Mouse (Mus musculus) cerebellum, adult 11-12 months (tissue): ENCODE data around the gene Pram1.
"Not testable (repeated sequence)": the region's sequence is repeated elsewhere in the genome, so short reads cannot be mapped to it uniquely, and the experiment has no call there.

Source experiments
- DNase-seq: peaks from one replicate; pipeline ENCODE4 v3.0.0; 2022

Pram1 gene

GRCm38 (mm10) chr17:33637516-33638276 is at the start of gene Pram1:
Gene Pram1 (plus strand): TSS chr17:33638056.
- no peak for DNase-seq

GRCm38 (mm10) chr17:33597271-33597670 is 40.6 kb upstream of the Pram1 start:
- no peak for DNase-seq

- DNase-seq, result no peak
Observed at GRCm38 (mm10) chr17:33598506-33598905, 39.4 kb upstream of the Pram1 start.

- DNase-seq, result no peak
Observed at GRCm38 (mm10) chr17:33599836-33600475, 37.9 kb upstream of the Pram1 start.

- no peak for DNase-seq
Observed at GRCm38 (mm10) chr17:33600831-33601230, 37.0 kb upstream of the Pram1 start.

GRCm38 (mm10) chr17:33601947-33602346 is 35.9 kb upstream of the Pram1 start:
- no peak for DNase-seq

GRCm38 (mm10) chr17:33607273-33607672 is 30.6 kb upstream of the Pram1 start:
- no peak for DNase-seq

GRCm38 (mm10) chr17:33610548-33610947 is 27.3 kb upstream of the Pram1 start:
- no peak for DNase-seq

- not testable (repeated sequence) for DNase-seq
Observed at GRCm38 (mm10) chr17:33613726-33614125, 24.1 kb upstream of the Pram1 start.

- DNase-seq, result no peak
Observed at GRCm38 (mm10) chr17:33627281-33627680, 10.6 kb upstream of the Pram1 start.

GRCm38 (mm10) chr17:33628621-33629486 is 9.0 kb upstream of the Pram1 start, which contains the start of gene Zfp414:
Gene Zfp414 (plus strand): TSS chr17:33629090.
- peak; percentile 87 for DNase-seq

- DNase-seq, result peak; percentile 55
Observed at GRCm38 (mm10) chr17:33629487-33630125, 8.2 kb upstream of the Pram1 start.

- DNase-seq, result peak; percentile 46
Observed at GRCm38 (mm10) chr17:33630171-33630895, 7.5 kb upstream of the Pram1 start.

GRCm38 (mm10) chr17:33631236-33631635 is 6.6 kb upstream of the Pram1 start:
- DNase-seq, result peak; percentile 39

GRCm38 (mm10) chr17:33631796-33632195 is 6.1 kb upstream of the Pram1 start:
- DNase-seq, result peak; percentile 87

- no peak for DNase-seq
Observed at GRCm38 (mm10) chr17:33637038-33637437, 818 bp upstream of the Pram1 start.

GRCm38 (mm10) chr17:33639743-33640142 is 1.9 kb downstream of the Pram1 start:
- no peak for DNase-seq

- no peak for DNase-seq
Observed at GRCm38 (mm10) chr17:33644068-33644467, 6.2 kb downstream of the Pram1 start.

GRCm38 (mm10) chr17:33645073-33645472 is 7.2 kb downstream of the Pram1 start:
- no peak for DNase-seq

- DNase-seq, result no peak
Observed at GRCm38 (mm10) chr17:33649781-33650475, 12.1 kb downstream of the Pram1 start.

- no peak for DNase-seq
Observed at GRCm38 (mm10) chr17:33666813-33667212, 29.0 kb downstream of the Pram1 start.
